Mouse (Mus musculus) megakaryocyte-erythroid progenitor cell, adult 5-6 weeks (primary cell): Measurements from ENCODE around the gene Kirrel3. TPM values are rescaled to one million over a fixed set of nuclear protein-coding genes. Genes with fewer than 3 reads are reported as not detected.

Source experiments
- ATAC-seq: replicated peaks from 2 replicates; pipeline ENCODE4 v1.8.0; 2016; ENCODE audit warnings: mild to moderate bottlenecking, inconsistent platforms; ENCODE audit not compliant: severe bottlenecking, poor library complexity, low FRiP score, low TSS enrichment
- total RNA-seq, 2 experiments: library from RNA; stranded (forward) in 1 of 2; stranded (reverse) in 1 of 2; fragments of 200-1000, 215-1000 nt in 1 of 2; fragments of >200 nt in 1 of 2; fragmentation: Nextera tagmentation in 1 of 2; gene quantifications; 2 replicates each; pipeline ENCODE4 v1.2.3; 2014 to 2017

Kirrel3 gene
- total RNA-seq, 2 experiments from 2014 or later: not detected

- no peak for ATAC-seq
Measured at GRCm38 (mm10) chr9:34585487-34585886, 99.8 kb downstream of the Kirrel3 start.

GRCm38 (mm10) chr9:34586080-34586479 is 100.4 kb downstream of the Kirrel3 start:
- ATAC-seq: no peak

GRCm38 (mm10) chr9:34589799-34590198 is 104.1 kb downstream of the Kirrel3 start:
- ATAC-seq: no peak

- no peak for ATAC-seq
Measured at GRCm38 (mm10) chr9:34592073-34592610, 106.4 kb downstream of the Kirrel3 start.

- no peak for ATAC-seq
Measured at GRCm38 (mm10) chr9:34593889-34594288, 108.2 kb downstream of the Kirrel3 start.

- no peak for ATAC-seq
Measured at GRCm38 (mm10) chr9:34600326-34600725, 114.6 kb downstream of the Kirrel3 start.

GRCm38 (mm10) chr9:34603750-34604149 is 118.1 kb downstream of the Kirrel3 start:
- no peak for ATAC-seq

GRCm38 (mm10) chr9:34604931-34605330 is 119.2 kb downstream of the Kirrel3 start:
- ATAC-seq: no peak

GRCm38 (mm10) chr9:34605486-34605885 is 119.8 kb downstream of the Kirrel3 start:
- no peak for ATAC-seq

GRCm38 (mm10) chr9:34607976-34608375 is 122.3 kb downstream of the Kirrel3 start:
- ATAC-seq: no peak

GRCm38 (mm10) chr9:34612886-34613769 is 127.4 kb downstream of the Kirrel3 start:
- ATAC-seq: no peak

GRCm38 (mm10) chr9:34618099-34618498 is 132.4 kb downstream of the Kirrel3 start:
- no peak for ATAC-seq

- ATAC-seq: no peak
Measured at GRCm38 (mm10) chr9:34619913-34620312, 134.2 kb downstream of the Kirrel3 start.

- ATAC-seq: no peak
Measured at GRCm38 (mm10) chr9:34623526-34623925, 137.8 kb downstream of the Kirrel3 start.

- no peak for ATAC-seq
Measured at GRCm38 (mm10) chr9:34624021-34624420, 138.3 kb downstream of the Kirrel3 start.

- no peak for ATAC-seq
Measured at GRCm38 (mm10) chr9:34628841-34629240, 143.1 kb downstream of the Kirrel3 start.

- no peak for ATAC-seq
Measured at GRCm38 (mm10) chr9:34635696-34636095, 150.0 kb downstream of the Kirrel3 start.

- no peak for ATAC-seq
Measured at GRCm38 (mm10) chr9:34643917-34644316, 158.2 kb downstream of the Kirrel3 start.

GRCm38 (mm10) chr9:34644392-34644791 is 158.7 kb downstream of the Kirrel3 start:
- no peak for ATAC-seq

GRCm38 (mm10) chr9:34646831-34647230 is 161.1 kb downstream of the Kirrel3 start:
- ATAC-seq: no peak

- ATAC-seq: no peak
Measured at GRCm38 (mm10) chr9:34652278-34652677, 166.6 kb downstream of the Kirrel3 start.
